In the genomic region with DNA sequence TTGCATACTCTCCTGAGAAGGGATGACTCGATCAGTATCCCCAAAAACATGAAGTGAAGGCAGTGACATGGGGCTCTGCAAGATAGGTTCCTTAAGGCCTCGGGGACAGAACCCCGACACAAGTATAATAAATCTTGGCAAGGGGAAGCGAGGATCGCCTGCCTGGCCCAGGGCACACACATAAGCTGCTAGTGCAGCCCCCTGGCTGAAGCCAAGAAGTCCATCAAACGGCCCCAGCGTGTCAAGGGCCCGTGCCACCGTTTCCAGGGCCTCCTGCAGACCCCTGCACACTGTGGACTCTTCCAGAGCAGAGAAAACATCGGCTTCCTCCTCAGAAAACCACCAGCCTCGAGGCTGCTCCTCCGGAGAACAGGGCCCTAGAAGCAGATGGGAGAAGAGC, we compare ENCODE assay signal across 8 mouse cellular contexts. TPM values are rescaled to one million over a fixed set of nuclear protein-coding genes. Genes with fewer than 3 reads are reported as not detected.
DNase-seq lines count a peak whose midpoint lies in the region; ATAC-seq and TF ChIP-seq lines count a peak whose summit lies in the region.

No protein-coding gene starts in this region.

- H3K4me2 ChIP-seq in kidney, embryonic 15.5 days: peak overlapping the region; percentile 72
- H3K4me2 ChIP-seq in hindbrain, embryonic 12.5 days (replicated peaks): peak overlapping the region; percentile 98
- H3K4me2 ChIP-seq in midbrain, embryonic 14.5 days (ENCODE audit: low read length): peak overlapping the region; percentile 94

- H3K27ac ChIP-seq in kidney, embryonic 15.5 days: peak overlapping the region; percentile 92
- no peak overlapping the region for H3K27ac ChIP-seq in bone marrow macrophage, adult 2 months (ENCODE audit: insufficient read depth, low read depth, low read length)
- peak overlapping the region; percentile 91 for H3K27ac ChIP-seq in hindbrain, embryonic 12.5 days
- peak overlapping the region; percentile 94 for H3K27ac ChIP-seq in midbrain, embryonic 14.5 days (replicated peaks; ENCODE audit: low read depth, low read length)

- peak overlapping the region; percentile 68 for H3K4me3 ChIP-seq in kidney, embryonic 15.5 days (replicated peaks)
- peak overlapping the region; percentile 90 for H3K4me3 ChIP-seq in bone marrow macrophage, adult 2 months (ENCODE audit: insufficient read depth, low read length)
- H3K4me3 ChIP-seq in hindbrain, embryonic 12.5 days: peak overlapping the region; percentile 82
- peak overlapping the region; percentile 64 for H3K4me3 ChIP-seq in midbrain, embryonic 14.5 days (replicated peaks; ENCODE audit: low read depth, low read length)

- peaks cover 7% of the 10 kb centered on the region for H3K27me3 ChIP-seq in kidney, embryonic 15.5 days
- H3K27me3 ChIP-seq in hindbrain, embryonic 12.5 days: peaks cover 16% of the 10 kb centered on the region
- H3K27me3 ChIP-seq in midbrain, embryonic 14.5 days (ENCODE audit: control insufficient read depth, insufficient read depth, low read length): 0 out of 2 replicates have a peak, but pooled peaks cover under 1% of the 10 kb centered on the region

- no peak for TF ChIP-seq CTCF in bone marrow macrophage, adult 2 months (IDR thresholded peaks at IDR 0.05; ENCODE audit: low read depth, low read length)

- peak overlapping the region; percentile 58 for H3K9ac ChIP-seq in kidney, embryonic 15.5 days
- H3K9ac ChIP-seq in hindbrain, embryonic 12.5 days: peak overlapping the region; percentile 76
- H3K9ac ChIP-seq in midbrain, embryonic 14.5 days (replicated peaks; ENCODE audit: low read length): peak overlapping the region; percentile 70

- no peak for TF ChIP-seq POLR2A in bone marrow macrophage, adult 2 months (IDR thresholded peaks at IDR 0.05; ENCODE audit: borderline replicate concordance, low read depth, low read length)

- peaks cover 53% of the 10 kb centered on the region for H3K36me3 ChIP-seq in kidney, embryonic 15.5 days
- H3K36me3 ChIP-seq in hindbrain, embryonic 12.5 days: peaks cover 22% of the 10 kb centered on the region
- peaks cover 36% of the 10 kb centered on the region for H3K36me3 ChIP-seq in midbrain, embryonic 14.5 days (ENCODE audit: control insufficient read depth, insufficient read depth, low read length)

- no peak for ATAC-seq in kidney, embryonic 15.5 days (replicated peaks; ENCODE audit: low FRiP score)
- no peak for ATAC-seq in hindbrain, embryonic 12.5 days (ENCODE audit: low FRiP score)
- ATAC-seq in midbrain, embryonic 14.5 days (ENCODE audit: low FRiP score, low TSS enrichment): no peak
- ATAC-seq in monocyte, adult 5-6 weeks (replicated peaks; ENCODE audit: insufficient number of reproducible peaks, low FRiP score, low TSS enrichment, poor library complexity, severe bottlenecking): no peak

- H3K4me1 ChIP-seq in kidney, embryonic 15.5 days: peaks cover 34% of the 10 kb centered on the region
- H3K4me1 ChIP-seq in bone marrow macrophage, adult 2 months (ENCODE audit: control insufficient read depth, insufficient read depth, low read length): peaks cover 9% of the 10 kb centered on the region
- H3K4me1 ChIP-seq in hindbrain, embryonic 12.5 days: peaks cover 30% of the 10 kb centered on the region
- H3K4me1 ChIP-seq in midbrain, embryonic 14.5 days (ENCODE audit: control insufficient read depth, insufficient read depth, low read length): peaks cover 16% of the 10 kb centered on the region

- no peak for DNase-seq in kidney, postnatal 14 days
- no peak for DNase-seq in midbrain, embryonic 14.5 days
- DNase-seq in testis, postnatal 14 days (ENCODE audit: low spot score): no peak
- no peak for DNase-seq in frontal cortex, postnatal 14 days (ENCODE audit: low spot score in 2 of 2)

- 44% methylated on average over 12 of the region's 12 CpGs for WGBS in kidney, embryonic 15.5 days
- WGBS in hindbrain, embryonic 12.5 days: 59% methylated on average over 12 of the region's 12 CpGs
- 55% methylated on average over 12 of the region's 12 CpGs for WGBS in midbrain, embryonic 14.5 days

- no peaks in the 10 kb centered on the region for H3K9me3 ChIP-seq in kidney, embryonic 15.5 days (replicated peaks)
- no peaks in the 10 kb centered on the region for H3K9me3 ChIP-seq in hindbrain, embryonic 12.5 days (replicated peaks)
- no peaks in the 10 kb centered on the region for H3K9me3 ChIP-seq in midbrain, embryonic 14.5 days (ENCODE audit: control insufficient read depth, low read length)

RNA-seq across cellular contexts. Expression of gene Ovca2, which starts 0.6 kb away (rescaled TPM):
- 25.3 and 27.0 TPM in 2 replicates for polyA plus RNA-seq in kidney, embryonic 15.5 days (2015; fragmentation: Nextera tagmentation; extraction: Ambion mirVana)
- 13.4 and 17.7 TPM in 2 replicates for polyA plus RNA-seq in bone marrow macrophage, adult 2 months (2012; ENCODE audit: insufficient read depth, insufficient read length, missing spikeins)
- polyA plus RNA-seq in hindbrain, embryonic 12.5 days (2016; fragmentation: Nextera tagmentation; extraction: Ambion mirVana): 23.8 and 24.5 TPM in 2 replicates
- 15.4 and 20.2 TPM in 2 replicates for polyA plus RNA-seq in midbrain, embryonic 14.5 days (2014; fragmentation: Nextera tagmentation; extraction: Ambion mirVana)
- total RNA-seq in monocyte, adult 5-6 weeks (2017): 8.5 to 15.8 TPM (median 9.5 TPM) in 3 replicates

RNA-seq across cellular contexts. Expression of gene Hic1, which starts 8.7 kb away (rescaled TPM):
- 24.3 and 25.9 TPM in 2 replicates for polyA plus RNA-seq in kidney, embryonic 15.5 days (2015; fragmentation: Nextera tagmentation; extraction: Ambion mirVana)
- not detected in 2 replicates for polyA plus RNA-seq in bone marrow macrophage, adult 2 months (2012; ENCODE audit: insufficient read depth, insufficient read length, missing spikeins)
- 11.3 and 15.8 TPM in 2 replicates for polyA plus RNA-seq in hindbrain, embryonic 12.5 days (2016; fragmentation: Nextera tagmentation; extraction: Ambion mirVana)
- polyA plus RNA-seq in midbrain, embryonic 14.5 days (2014; fragmentation: Nextera tagmentation; extraction: Ambion mirVana): 0.66 and 0.92 TPM in 2 replicates
- 0.11 to 0.95 TPM (median 0.78 TPM) in 3 replicates for total RNA-seq in monocyte, adult 5-6 weeks (2017)

RNA-seq across cellular contexts. Expression of gene Dph1, which starts 13.0 kb away (rescaled TPM):
- polyA plus RNA-seq in kidney, embryonic 15.5 days (2015; fragmentation: Nextera tagmentation; extraction: Ambion mirVana): 24.6 and 26.3 TPM in 2 replicates
- polyA plus RNA-seq in bone marrow macrophage, adult 2 months (2012; ENCODE audit: insufficient read depth, insufficient read length, missing spikeins): 7.0 and 8.8 TPM in 2 replicates
- polyA plus RNA-seq in hindbrain, embryonic 12.5 days (2016; fragmentation: Nextera tagmentation; extraction: Ambion mirVana): 14.8 and 18.6 TPM in 2 replicates
- polyA plus RNA-seq in midbrain, embryonic 14.5 days (2014; fragmentation: Nextera tagmentation; extraction: Ambion mirVana): 13.7 and 14.8 TPM in 2 replicates
- total RNA-seq in monocyte, adult 5-6 weeks (2017): 3.0 to 22.9 TPM (median 3.2 TPM) in 3 replicates

RNA-seq across cellular contexts. Expression of gene Rtn4rl1, which starts 15.6 kb away (rescaled TPM):
- polyA plus RNA-seq in kidney, embryonic 15.5 days (2015; fragmentation: Nextera tagmentation; extraction: Ambion mirVana): 3.4 and 3.6 TPM in 2 replicates
- 0.91 and 1.6 TPM in 2 replicates for polyA plus RNA-seq in bone marrow macrophage, adult 2 months (2012; ENCODE audit: insufficient read depth, insufficient read length, missing spikeins)
- 5.1 and 5.8 TPM in 2 replicates for polyA plus RNA-seq in hindbrain, embryonic 12.5 days (2016; fragmentation: Nextera tagmentation; extraction: Ambion mirVana)
- 16.5 and 17.4 TPM in 2 replicates for polyA plus RNA-seq in midbrain, embryonic 14.5 days (2014; fragmentation: Nextera tagmentation; extraction: Ambion mirVana)
- 1.5 to 3.6 TPM (median 2.2 TPM) in 3 replicates for total RNA-seq in monocyte, adult 5-6 weeks (2017)
